Mouse (Mus musculus) cerebellum, adult 11-12 months (tissue): ENCODE results near the gene Erbb3.
A peak's percentile ranks its signal among the peaks of the same experiment; 100 is the strongest.

ENCODE experiments used
- DNase-seq: peaks from one replicate; pipeline ENCODE4 v3.0.0; 2022

Erbb3 gene

GRCm38 (mm10) chr10:128525671-128526308, 63.7 kb downstream of the Erbb3 start, which contains the start of gene Esyt1:
TSS of gene Esyt1 (minus strand) at chr10:128525871.
- peak; percentile 98 for DNase-seq

DNA sequence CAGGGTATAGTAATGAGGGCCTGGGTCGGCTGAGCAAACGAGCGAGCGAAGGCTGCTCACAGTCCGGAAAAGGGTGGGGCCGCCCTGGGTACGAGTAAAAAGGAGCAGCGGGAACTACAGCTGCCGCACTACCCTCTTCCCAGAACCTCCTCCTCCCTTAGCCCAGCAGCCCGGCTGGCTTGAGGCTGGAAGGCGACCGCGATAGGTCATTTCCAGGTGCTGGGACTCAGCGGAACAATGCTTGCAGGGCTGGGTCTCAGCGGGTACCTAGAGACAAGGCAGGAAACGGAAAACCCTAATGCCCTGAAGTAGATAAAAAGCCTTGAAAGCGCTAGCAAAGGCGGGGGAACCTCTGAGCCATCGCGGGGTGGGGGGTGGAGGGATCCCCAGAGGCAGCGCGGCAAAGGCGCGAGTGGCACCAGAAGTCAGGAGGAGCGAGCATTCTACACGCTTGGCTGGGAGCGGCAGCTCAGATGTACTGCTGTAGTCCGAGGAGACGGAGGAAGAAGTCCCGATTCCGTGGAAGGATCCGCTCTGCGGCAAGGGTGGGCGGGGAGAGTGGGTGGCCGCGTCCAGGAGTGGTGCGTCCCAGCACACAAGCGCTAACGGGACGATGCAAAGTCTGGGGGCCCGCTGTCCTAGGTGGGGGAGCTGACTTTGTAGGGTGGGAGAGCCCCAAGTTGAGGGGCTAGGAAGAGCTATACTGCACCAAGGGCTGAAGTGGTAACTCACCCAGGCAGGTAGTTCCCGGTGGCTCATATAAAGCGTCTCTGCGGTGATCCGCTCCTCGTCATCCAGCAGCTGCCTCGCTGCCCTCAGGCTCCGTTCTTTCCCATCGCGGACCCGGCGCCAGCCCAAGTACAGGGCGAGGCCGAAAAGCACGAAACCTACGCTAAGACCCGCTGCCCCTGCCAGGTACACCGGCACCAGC, 64.5 kb downstream of the Erbb3 start:
- DNase-seq, result peak; percentile 55

DNA sequence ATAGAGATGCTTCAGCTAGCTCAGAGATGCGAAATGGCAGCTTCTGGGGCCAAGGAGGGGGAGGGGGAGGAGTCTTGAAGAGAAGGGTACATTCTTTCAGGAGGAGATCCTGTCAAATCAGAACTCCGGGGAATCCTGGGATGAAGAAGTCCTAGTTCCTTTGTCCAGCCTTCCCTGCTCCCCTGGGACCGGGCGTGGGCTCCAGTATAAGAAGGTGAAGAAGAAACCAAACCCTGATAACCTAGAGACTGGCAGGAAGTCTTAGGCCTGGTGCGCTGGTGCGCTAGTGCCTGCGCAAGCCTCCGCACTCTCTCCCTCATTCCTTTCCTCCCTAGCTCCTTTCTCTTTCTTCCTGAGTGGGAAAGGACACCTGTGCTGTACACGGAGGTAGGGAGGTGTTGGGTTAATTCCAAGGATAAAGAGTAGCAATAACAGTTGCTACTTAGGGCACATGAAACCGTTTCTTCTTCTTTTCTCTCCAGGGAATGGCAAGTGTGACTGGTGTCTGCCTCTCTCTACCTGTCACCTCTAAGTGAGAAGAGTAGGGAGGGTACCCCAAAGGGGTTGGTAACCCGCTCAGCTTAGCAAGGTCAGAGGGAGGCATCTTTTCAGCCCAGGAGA, 65.2 kb downstream of the Erbb3 start:
- DNase-seq, result no peak

DNA sequence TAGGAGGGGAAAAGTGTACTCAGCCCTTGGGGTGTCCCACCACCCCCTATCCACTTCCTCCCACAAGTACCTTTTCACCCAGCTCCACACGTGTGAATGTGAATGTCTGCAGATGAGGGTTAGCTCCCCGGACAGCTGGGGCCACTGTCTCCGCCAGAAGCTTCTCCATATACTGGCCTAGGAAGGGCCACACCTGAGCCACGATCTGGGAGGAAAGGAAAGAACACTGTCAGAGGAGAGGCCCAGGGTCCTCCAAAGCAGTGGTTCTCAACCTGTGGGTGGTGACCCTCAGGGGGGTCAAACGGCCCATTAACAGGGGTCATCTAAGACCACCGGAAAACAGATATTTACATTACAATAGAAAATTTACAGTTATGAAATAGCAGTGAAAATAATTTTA, 67.1 kb downstream of the Erbb3 start:
- DNase-seq, result no peak

DNA sequence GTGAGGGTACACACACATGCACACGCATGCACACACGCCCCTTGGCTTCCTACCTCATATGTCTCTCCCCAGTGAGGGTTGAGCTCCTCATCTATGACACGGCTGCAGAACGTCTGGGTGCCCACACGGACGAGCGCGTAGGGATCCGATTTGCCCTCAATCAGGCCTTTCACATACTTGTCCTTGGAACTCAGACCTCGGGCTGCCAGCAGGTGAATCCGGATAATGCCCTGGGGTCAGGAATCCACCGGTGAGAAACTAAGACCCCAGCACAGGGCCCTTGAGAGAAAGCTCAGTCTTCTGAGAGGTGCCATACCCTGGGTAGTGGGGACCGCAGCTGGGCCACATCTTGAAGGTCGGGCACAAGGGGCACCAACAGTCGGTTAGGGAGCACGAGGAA, 68.9 kb downstream of the Erbb3 start:
- no peak for DNase-seq

DNA sequence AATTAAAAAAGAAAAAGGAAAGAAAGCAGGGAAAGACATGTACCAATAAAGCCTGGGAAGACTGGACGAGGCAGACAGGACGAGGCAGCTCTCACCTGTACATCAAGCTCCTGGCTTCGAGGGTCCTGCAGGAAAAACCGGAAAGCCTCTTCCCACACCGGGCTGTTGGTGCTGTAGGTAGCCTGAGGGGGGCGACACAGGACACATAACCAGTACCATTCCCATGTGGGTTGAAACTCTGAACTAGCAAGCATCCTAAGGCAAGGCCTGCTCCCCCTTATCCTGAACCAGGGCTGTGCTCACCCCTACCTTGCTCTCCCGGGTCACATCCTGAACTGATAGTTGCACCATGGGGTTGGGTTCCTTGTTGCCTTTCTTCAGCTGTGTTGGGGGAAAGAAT, 70.6 kb downstream of the Erbb3 start:
- peak; percentile 65 for DNase-seq
